Mouse (Mus musculus) intestine, postnatal 0 days (tissue): Measurements from ENCODE around the gene Tfe3. TPM values are rescaled to one million over a fixed set of nuclear protein-coding genes. Genes with fewer than 3 reads are reported as not detected.
"Not testable (repeated sequence)": the region's sequence is repeated elsewhere in the genome, so short reads cannot be mapped to it uniquely, and the experiment has no call there.

ENCODE experiments used
- ATAC-seq: fragments of 200-750 bp; cut with Nextera tagmentation; 2 replicates; pipeline ENCODE4 v1.8.0; 2017; ENCODE audit warnings: mild to moderate bottlenecking, moderate TSS enrichment, moderate library complexity
- H3K27ac ChIP-seq: fragments of 300-500 bp; sonication (generic); 2 replicates; pipeline ENCODE4 v1.5.1; 2014; ENCODE audit warnings: mild to moderate bottlenecking, low read depth, low read length, moderate library complexity
- H3K27me3 ChIP-seq: fragments of 300-500 bp; sonication (generic); replicated peaks from 2 replicates; pipeline ENCODE4 v1.6.1; 2014; ENCODE audit warnings: low read length, mixed read lengths; ENCODE audit not compliant: control insufficient read depth, insufficient read depth
- H3K36me3 ChIP-seq: fragments of 300-500 bp; sonication (generic); 2 replicates; pipeline ENCODE4 v1.6.1; 2014; ENCODE audit warnings: mild to moderate bottlenecking, moderate library complexity; ENCODE audit not compliant: control insufficient read depth, insufficient read depth
- H3K4me1 ChIP-seq: fragments of 300-500 bp; sonication (generic); replicated peaks from 2 replicates; pipeline ENCODE4 v1.6.1; 2014; ENCODE audit warnings: antibody characterized with exemption, low read length, mixed read lengths; ENCODE audit not compliant: control insufficient read depth, insufficient read depth
- H3K4me2 ChIP-seq: fragments of 300-500 bp; sonication (generic); replicated peaks from 2 replicates; pipeline ENCODE4 v1.6.1; 2014; ENCODE audit warnings: low read depth, mild to moderate bottlenecking, moderate library complexity
- H3K4me3 ChIP-seq: fragments of 300-500 bp; sonication (generic); 2 replicates; pipeline ENCODE4 v1.5.1; 2014; ENCODE audit warnings: low read depth, low read length
- H3K9ac ChIP-seq: fragments of 300-500 bp; sonication (generic); 2 replicates; pipeline ENCODE4 v1.6.1; 2014; ENCODE audit warnings: mild to moderate bottlenecking, low read depth, low read length
- H3K9me3 ChIP-seq: fragments of 300-500 bp; sonication (generic); 2 replicates; pipeline ENCODE4 v1.6.1; 2016; ENCODE audit warnings: mixed run types; ENCODE audit not compliant: control insufficient read depth
- CTCF ChIP-seq: sonication (generic); IDR thresholded peaks from 2 replicates; pipeline ENCODE4 v1.5.1; 2016; ENCODE audit warnings: low read depth, mild to moderate bottlenecking, control low read depth, antibody characterized with exemption, moderate library complexity
- WGBS: fragments of 180-500 bp; shearing (Covaris S2); extraction: QIAGEN DNeasy Blood & Tissue Kit; methylation state at CpG from one replicate; pipeline ENCODE4 v1.1.7; 2014; 5-methylcytosine and 5-hydroxymethylcytosine counted together
- microRNA counts: library from miRNA; unstranded; fragments of <30 nt; microRNA quantifications from one replicate; lab custom pipeline; 2016
- microRNA-seq: library from miRNA; unstranded; fragments of <30 nt; microRNA quantifications from one replicate; pipeline ENCODE4, GENCODE M21; 2016
- polyA plus RNA-seq: library from polyadenylated mRNA; unstranded; fragments of >200 nt; fragmentation: Nextera tagmentation; extraction: Ambion mirVana; gene quantifications from 2 replicates; pipeline ENCODE4 v1.2.1, GENCODE M21; 2015

The Tfe3 gene
- polyA plus RNA-seq, 1 experiment from 2014 or later = 15.3 TPM

DNA sequence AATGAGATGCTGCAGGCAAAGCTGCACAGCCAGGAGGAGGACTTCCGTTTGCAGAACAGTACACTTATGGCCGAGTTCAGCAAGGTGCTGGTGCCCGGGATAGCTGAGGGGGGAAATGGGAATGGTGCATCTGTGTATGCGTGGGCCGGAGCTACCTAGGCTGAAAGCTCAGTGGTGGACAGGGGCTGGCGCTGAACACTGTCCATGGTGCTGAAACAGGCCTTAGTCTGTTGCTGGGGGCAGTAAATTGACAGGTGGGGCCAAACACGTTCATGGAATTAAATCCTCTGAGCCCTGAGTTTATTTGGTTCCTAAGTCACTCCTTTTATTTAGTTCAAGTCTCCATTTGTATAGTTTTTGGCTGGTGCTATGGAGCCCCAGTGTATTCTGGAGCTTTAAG is 32.7 kb downstream of the Tfe3 start:
- H3K9me3 ChIP-seq = no peaks in the 10 kb centered on the region
- no peak overlapping the region for H3K9ac ChIP-seq
- no peaks in the 10 kb centered on the region for H3K27me3 ChIP-seq
- ATAC-seq = no peak
- no peak overlapping the region for H3K4me2 ChIP-seq
- 24% methylated on average over 7 of the region's 7 CpGs for WGBS
- H3K4me3 ChIP-seq = no peak overlapping the region
- H3K4me1 ChIP-seq = no peaks in the 10 kb centered on the region
- no peak for TF ChIP-seq CTCF
- 0 out of 2 replicates have a peak, but pooled peaks cover 5% of the 10 kb centered on the region for H3K36me3 ChIP-seq
- no peak overlapping the region for H3K27ac ChIP-seq

DNA sequence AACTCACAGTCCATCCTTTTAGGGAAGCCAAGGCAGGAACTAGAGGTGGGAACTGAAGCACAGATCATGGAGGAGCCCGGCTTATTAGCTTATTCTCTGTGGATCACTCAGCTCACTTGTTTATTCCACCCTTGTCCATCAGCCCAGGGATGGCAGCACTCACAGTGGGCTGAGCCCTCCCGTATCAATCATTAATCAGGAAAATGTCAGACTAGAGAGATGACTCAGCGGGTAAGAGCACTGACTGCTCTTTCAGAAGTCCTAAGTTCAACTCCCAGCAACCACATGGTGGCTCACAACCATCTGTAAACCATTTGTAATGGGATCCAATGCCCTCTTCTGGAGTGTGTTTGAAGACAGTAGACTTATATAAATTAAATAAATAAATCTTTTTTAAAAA is 35.0 kb downstream of the Tfe3 start:
- peak; percentile 72; the same call in 1 of the 2 replicates for ATAC-seq
- Histone ChIP-seq H3K9ac (no peak overlapping the region), H3K4me2 (no peak overlapping the region), H3K27ac (no peak overlapping the region), H3K36me3 (peaks cover 13% of the 10 kb centered on the region; the same call in 1 of the 2 replicates), H3K9me3 (no peaks in the 10 kb centered on the region), H3K4me1 (no peaks in the 10 kb centered on the region), H3K27me3 (no peaks in the 10 kb centered on the region), H3K4me3 (no peak overlapping the region)
- 55% methylated on average over 3 of the region's 3 CpGs for WGBS
- peak; percentile 36 for TF ChIP-seq CTCF

DNA sequence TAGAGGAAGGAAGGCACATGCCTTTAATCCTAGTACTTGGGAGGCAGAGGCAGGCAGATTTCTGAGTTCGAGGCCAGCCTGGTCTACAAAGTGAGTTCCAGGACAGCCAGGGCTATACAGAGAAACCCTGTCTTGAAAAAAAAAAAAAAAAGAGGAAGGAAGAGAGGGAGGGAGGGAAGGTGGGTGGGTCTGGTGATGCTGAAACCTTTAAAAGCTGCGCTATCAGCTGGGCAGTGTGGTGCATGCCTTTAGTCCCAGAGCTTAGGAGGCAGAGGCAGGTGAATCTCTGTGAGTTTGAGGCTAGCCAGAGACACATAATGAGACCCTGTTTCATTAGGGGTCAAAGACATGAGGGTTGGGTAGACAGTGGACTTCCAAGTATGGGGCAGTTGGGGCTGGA is 39.8 kb downstream of the Tfe3 start:
- 79% methylated on average over 2 of the region's 2 CpGs for WGBS

DNA sequence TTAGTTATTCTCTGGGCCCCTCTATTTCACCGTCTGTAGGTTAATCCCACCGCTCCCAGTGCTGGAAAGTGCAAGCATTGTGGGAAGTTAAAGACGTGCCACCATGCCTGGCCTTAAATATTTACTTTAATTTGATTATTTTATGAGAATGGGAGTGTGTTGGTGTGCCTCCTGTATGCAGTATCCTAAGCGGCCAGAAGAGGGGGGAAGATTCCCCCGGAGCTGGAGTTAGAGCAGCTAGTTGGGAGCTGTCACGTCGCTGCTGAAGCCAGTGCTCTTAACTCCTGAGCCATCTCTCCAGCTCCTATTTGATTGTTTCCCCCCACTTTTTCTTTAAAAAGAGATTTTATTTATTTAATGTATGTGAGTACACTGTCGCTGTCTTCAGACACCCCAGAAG is 52.7 kb downstream of the Tfe3 start:
- 54% methylated on average over 8 of the region's 8 CpGs for WGBS
- H3K36me3 ChIP-seq = 0 out of 2 replicates have a peak, but pooled peaks cover 19% of the 10 kb centered on the region
- not testable (repeated sequence) for H3K27ac ChIP-seq, H3K9me3 ChIP-seq, H3K4me2 ChIP-seq, H3K4me1 ChIP-seq, ATAC-seq, H3K4me3 ChIP-seq, H3K9ac ChIP-seq, H3K27me3 ChIP-seq
- TF ChIP-seq CTCF = peak; percentile 59

More for the DNA sequence above, 39.8 kb downstream of the Tfe3 start:
- H3K4me2 ChIP-seq, H3K4me3 ChIP-seq, H3K27me3 ChIP-seq, H3K9me3 ChIP-seq, H3K36me3 ChIP-seq, H3K27ac ChIP-seq, ATAC-seq, H3K4me1 ChIP-seq, H3K9ac ChIP-seq: not testable (repeated sequence)

DNA sequence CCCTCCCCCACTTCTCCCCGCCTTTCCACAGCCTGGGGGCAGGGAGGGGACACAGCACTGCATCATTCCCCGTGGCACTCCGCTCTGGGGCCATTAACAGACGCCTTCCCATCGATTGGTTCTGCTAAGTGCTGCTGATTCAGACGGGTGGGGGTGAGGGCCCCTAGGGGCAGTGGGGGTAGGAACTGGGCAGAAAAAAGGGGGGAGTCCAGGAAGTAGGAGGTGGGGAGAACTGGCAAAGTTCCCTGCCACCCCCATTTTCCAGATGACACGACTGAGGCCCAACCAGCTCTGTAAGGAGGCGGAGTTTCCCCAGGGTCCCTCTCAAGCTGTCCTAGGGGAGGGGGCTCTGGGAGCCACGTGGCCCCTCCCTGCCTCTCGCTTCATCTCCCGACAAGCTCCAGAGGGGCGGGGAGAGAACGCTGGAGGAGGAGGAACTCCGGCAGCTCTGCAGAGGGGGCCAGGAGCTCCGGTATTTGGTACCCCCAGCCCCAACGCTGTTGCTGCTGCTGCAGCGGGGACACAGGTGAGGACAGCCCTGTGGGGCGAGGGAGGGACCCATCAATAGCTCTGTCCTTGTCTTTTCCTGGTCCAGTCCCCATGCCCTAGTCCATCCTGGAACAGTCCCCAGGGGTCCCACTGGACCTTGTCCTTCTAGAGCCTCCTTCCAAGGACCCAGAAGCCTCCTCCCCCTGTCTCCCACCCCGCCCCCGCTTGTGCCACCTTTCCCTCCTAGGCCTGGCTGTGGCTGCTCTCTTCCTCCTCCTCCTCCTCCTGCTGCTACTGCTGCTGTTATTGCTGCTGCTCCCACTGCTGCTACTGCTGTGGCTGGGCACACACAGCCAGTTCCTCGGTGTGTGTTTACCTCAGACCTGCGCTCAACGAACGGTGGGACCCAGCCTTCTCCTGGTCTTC is 59.8 kb downstream of the Tfe3 start, which contains the start of gene Kcnd1:
Gene Kcnd1, plus strand, starts transcription at position 425 of the 915 bp plus-strand sequence.
- peak; percentile 38 for ATAC-seq
- Histone ChIP-seq H3K9ac (no peak within 1 kb of the TSS), H3K4me3 (peak within 1 kb of the TSS; percentile 32), H3K27me3 (no peaks in the 10 kb centered on the region), H3K27ac (no peak within 1 kb of the TSS), H3K36me3 (0 out of 2 replicates have a peak, but pooled peaks cover 4% of the 10 kb centered on the region), H3K4me2 (peak within 1 kb of the TSS; percentile 58), H3K9me3 (no peaks in the 10 kb centered on the region), H3K4me1 (no peaks in the 10 kb centered on the region)
- TF ChIP-seq CTCF = no peak
- WGBS = 23% methylated on average over 18 of the region's 24 CpGs

MicroRNA genes within 50 kb of the gene (microRNA counts, 519-probe panel; counts per million panel counts)
- 2,661 counts per million, percentile 25 among the panel's probes with 10 or more counts for microRNA mmu-miR-1198 (lab: Ali Mortazavi, UCI)

Small RNA genes lying within 50 kb of the gene (microRNA-seq; reads per million reads assigned to microRNA genes)
- 16.3 reads per million, percentile 26 among the genes with 10 or more reads in this experiment for gene Mir1198

Other genes starting within 250 kb of the Tfe3 start
- gene Foxp3, start 188.9 kb upstream of the Tfe3 start, polyA plus RNA-seq = 0.05 TPM in 1 of 2 replicates, not detected in the other
- 0.56 and 0.83 TPM in 2 replicates for gene Ppp1r3f, start 188.3 kb upstream of the Tfe3 start, polyA plus RNA-seq
- gene Ccdc22, start 157.0 kb upstream of the Tfe3 start, polyA plus RNA-seq = 21.9 and 24.8 TPM in 2 replicates
- not detected in 2 replicates for gene Cacna1f, start 155.5 kb upstream of the Tfe3 start, polyA plus RNA-seq
- gene Syp, start 124.1 kb upstream of the Tfe3 start, polyA plus RNA-seq = 5.4 and 5.7 TPM in 2 replicates
- gene Prickle3, start 105.3 kb upstream of the Tfe3 start, polyA plus RNA-seq = 3.4 and 4.3 TPM in 2 replicates
- gene Plp2, start 91.2 kb upstream of the Tfe3 start, polyA plus RNA-seq = 113 and 124 TPM in 2 replicates
- gene Magix, start 81.3 kb upstream of the Tfe3 start, polyA plus RNA-seq = 1.4 and 1.6 TPM in 2 replicates
- gene Gpkow, start 65.4 kb upstream of the Tfe3 start, polyA plus RNA-seq = 13.8 and 14.6 TPM in 2 replicates
- gene Wdr45, start 48.2 kb upstream of the Tfe3 start, polyA plus RNA-seq = 19.3 and 19.5 TPM in 2 replicates
- not detected in 2 replicates for gene Gm45208, start 40.3 kb upstream of the Tfe3 start, polyA plus RNA-seq
- gene Praf2, start 34.1 kb upstream of the Tfe3 start, polyA plus RNA-seq = 18.2 and 24.0 TPM in 2 replicates
- gene Ccdc120, start 11.7 kb upstream of the Tfe3 start, polyA plus RNA-seq = 20.7 and 22.2 TPM in 2 replicates
- 17.6 and 22.2 TPM in 2 replicates for gene Gripap1, start 27.2 kb downstream of the Tfe3 start, polyA plus RNA-seq
- 0.60 and 0.68 TPM in 2 replicates for gene Kcnd1, start 59.7 kb downstream of the Tfe3 start, polyA plus RNA-seq
- 21.0 and 22.8 TPM in 2 replicates for gene Otud5, start 78.8 kb downstream of the Tfe3 start, polyA plus RNA-seq
- 9.2 and 10.2 TPM in 2 replicates for gene Pim2, start 115.7 kb downstream of the Tfe3 start, polyA plus RNA-seq
- gene Slc35a2, start 121.5 kb downstream of the Tfe3 start, polyA plus RNA-seq = 24.3 and 27.0 TPM in 2 replicates
- 63.1 and 64.3 TPM in 2 replicates for gene Pqbp1, start 136.7 kb downstream of the Tfe3 start, polyA plus RNA-seq
- gene Timm17b, start 136.8 kb downstream of the Tfe3 start, polyA plus RNA-seq = 106 and 109 TPM in 2 replicates
- gene Gm10491, start 145.3 kb downstream of the Tfe3 start, polyA plus RNA-seq = not detected in 2 replicates
- gene Gm10490, start 147.0 kb downstream of the Tfe3 start, polyA plus RNA-seq = not detected in 2 replicates
- gene Pcsk1n, start 157.3 kb downstream of the Tfe3 start, polyA plus RNA-seq = 17.5 and 18.0 TPM in 2 replicates
- not detected in 2 replicates for gene Eras, start 166.0 kb downstream of the Tfe3 start, polyA plus RNA-seq
- gene Hdac6, start 185.3 kb downstream of the Tfe3 start, polyA plus RNA-seq = 4.6 and 5.4 TPM in 2 replicates
- gene Gata1, start 215.5 kb downstream of the Tfe3 start, polyA plus RNA-seq = 0.08 TPM in 1 of 2 replicates, not detected in the other